Mouse (Mus musculus) urinary bladder, adult 2 months (tissue): Measurements from ENCODE around the gene Cst6. TPM values are rescaled to one million over a fixed set of nuclear protein-coding genes. Genes with fewer than 3 reads are reported as not detected.

ENCODE experiments used
- DNase-seq: peaks from one replicate; pipeline ENCODE4 v3.0.0; 2022; ENCODE audit warnings: low spot score
- polyA plus RNA-seq: library from polyadenylated mRNA; depleted of rRNA; stranded (reverse); fragments of >200 nt; gene quantifications from 2 replicates; pipeline ENCODE4 v1.2.3, GENCODE M21; 2012

Gene Cst6
- polyA plus RNA-seq, 1 experiment = 3.6 TPM

GRCm38 (mm10) chr19:5348526-5349501, 560 bp downstream of the Cst6 start:
- peak; percentile 33 for DNase-seq

GRCm38 (mm10) chr19:5348064-5348463, 1.3 kb downstream of the Cst6 start:
- DNase-seq = no peak

GRCm38 (mm10) chr19:5345297-5346131, 3.9 kb downstream of the Cst6 start:
- DNase-seq = no peak

GRCm38 (mm10) chr19:5341360-5341759, 8.0 kb downstream of the Cst6 start:
- DNase-seq = no peak

- DNase-seq = peak; percentile 35
These were observed 11.4 kb downstream of the Cst6 start for GRCm38 (mm10) chr19:5337975-5338374.

GRCm38 (mm10) chr19:5335441-5335840, 13.9 kb downstream of the Cst6 start, which contains the start of gene Catsper1:
Gene Catsper1 (plus strand): TSS chr19:5335741.
- DNase-seq = no peak

GRCm38 (mm10) chr19:5334741-5335140, 14.6 kb downstream of the Cst6 start:
- no peak for DNase-seq

- DNase-seq = no peak
These were observed 21.4 kb downstream of the Cst6 start for GRCm38 (mm10) chr19:5327970-5328369.

GRCm38 (mm10) chr19:5323801-5324200, 25.6 kb downstream of the Cst6 start:
- no peak for DNase-seq

- no peak for DNase-seq
These were observed 36.2 kb downstream of the Cst6 start for GRCm38 (mm10) chr19:5313189-5313588.

GRCm38 (mm10) chr19:5309025-5309424, 40.3 kb downstream of the Cst6 start:
- DNase-seq = no peak

- no peak for DNase-seq
These were observed 42.2 kb downstream of the Cst6 start for GRCm38 (mm10) chr19:5306968-5307734.

GRCm38 (mm10) chr19:5306279-5306678, 43.1 kb downstream of the Cst6 start:
- no peak for DNase-seq

- no peak for DNase-seq
These were observed 46.9 kb downstream of the Cst6 start for GRCm38 (mm10) chr19:5302455-5302854.

GRCm38 (mm10) chr19:5300588-5300987, 48.8 kb downstream of the Cst6 start:
- DNase-seq = no peak

GRCm38 (mm10) chr19:5297903-5298800, 51.2 kb downstream of the Cst6 start, which contains the start of gene Gal3st3:
Gene Gal3st3 (plus strand): TSS chr19:5298331.
- no peak for DNase-seq

GRCm38 (mm10) chr19:5296630-5297029, 52.7 kb downstream of the Cst6 start:
- no peak for DNase-seq

- DNase-seq = no peak
These were observed 53.7 kb downstream of the Cst6 start for GRCm38 (mm10) chr19:5295736-5296075.

GRCm38 (mm10) chr19:5294972-5295735, 54.2 kb downstream of the Cst6 start, which contains the start of gene Sf3b2:
Gene Sf3b2 (minus strand): TSS chr19:5295455.
- DNase-seq = peak; percentile 90
